Mouse (Mus musculus) frontal cortex, adult 2 months (tissue): ENCODE results near the gene Usp46. TPM values are rescaled to one million over a fixed set of nuclear protein-coding genes. Genes with fewer than 3 reads are reported as not detected.
"Not testable (repeated sequence)": the region's sequence is repeated elsewhere in the genome, so short reads cannot be mapped to it uniquely, and the experiment has no call there.

Experiments
- DNase-seq, 2 experiments: peaks; one replicate each; pipeline ENCODE4 v3.0.0; 2022; ENCODE audit warnings: low spot score in 1 of 2; ENCODE audit errors: extremely low spot score in 1 of 2
- polyA plus RNA-seq: library from polyadenylated mRNA; depleted of rRNA; stranded (reverse); fragments of >200 nt; gene quantifications from 2 replicates; pipeline ENCODE4 v1.2.3, GENCODE M21; 2012; rRNA removed

Gene Usp46
- polyA plus RNA-seq, 1 experiment: 80.6 TPM

DNA sequence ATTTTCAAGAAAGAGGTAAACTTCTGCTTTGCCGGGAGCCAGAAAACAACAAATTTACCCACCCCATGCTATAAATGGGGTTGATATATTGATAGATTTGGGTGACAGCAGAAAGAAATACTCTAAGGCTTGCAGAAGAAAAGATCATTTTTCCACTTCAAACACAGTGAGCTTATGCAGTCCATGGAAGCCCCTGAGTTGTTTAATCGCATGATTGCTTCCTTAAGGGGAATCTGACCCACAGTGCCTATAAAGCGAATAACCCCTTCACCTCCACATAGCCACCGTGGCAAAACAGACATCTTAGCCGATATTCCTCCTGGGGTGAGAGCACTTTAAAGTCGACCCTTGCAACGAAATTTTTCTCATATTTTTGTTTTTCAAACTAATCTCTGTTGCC lies 108.5 kb downstream of the Usp46 start:
- DNase-seq: no peak

DNA sequence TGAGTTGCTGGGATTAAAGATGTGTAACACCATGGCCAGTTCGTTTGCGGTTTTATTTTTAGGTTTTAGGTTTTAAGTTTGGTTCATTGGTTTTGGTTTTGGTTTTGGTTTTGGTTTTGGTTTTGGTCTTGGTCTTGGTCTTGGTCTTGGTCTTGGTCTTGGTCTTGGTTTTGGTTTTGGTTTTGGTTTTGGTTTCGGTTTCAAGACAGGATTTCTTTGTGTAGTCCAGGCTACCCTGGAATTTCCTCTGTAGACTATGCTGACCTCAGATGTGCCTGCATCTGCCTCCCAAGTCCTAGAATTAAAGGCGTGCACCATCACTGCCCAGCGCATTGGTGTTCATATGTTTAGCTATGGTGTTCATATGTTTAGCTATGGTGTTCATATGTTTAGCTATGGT lies 109.6 kb downstream of the Usp46 start:
- DNase-seq: not testable (repeated sequence)

DNA sequence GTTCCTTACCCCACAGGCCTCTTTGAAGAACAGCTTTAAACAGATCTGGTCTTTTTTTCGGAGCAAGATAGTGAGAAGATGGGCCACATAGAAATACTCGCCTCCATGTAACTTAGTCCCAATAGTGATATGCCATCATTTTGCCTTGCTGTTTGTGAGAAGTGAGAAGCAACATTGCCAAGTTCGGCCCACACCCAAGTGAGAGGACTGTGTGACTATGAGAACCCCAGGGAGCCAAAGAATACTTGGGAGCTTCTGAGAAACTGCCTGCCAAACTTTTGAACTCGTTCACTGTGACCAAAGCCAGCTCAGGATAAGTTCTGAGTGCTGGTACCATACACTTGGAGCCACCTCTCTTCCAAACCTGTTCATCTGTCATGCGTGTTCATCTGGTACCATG lies 110.1 kb downstream of the Usp46 start:
- DNase-seq: peak in 1 of 2 experiments; percentile 41

DNA sequence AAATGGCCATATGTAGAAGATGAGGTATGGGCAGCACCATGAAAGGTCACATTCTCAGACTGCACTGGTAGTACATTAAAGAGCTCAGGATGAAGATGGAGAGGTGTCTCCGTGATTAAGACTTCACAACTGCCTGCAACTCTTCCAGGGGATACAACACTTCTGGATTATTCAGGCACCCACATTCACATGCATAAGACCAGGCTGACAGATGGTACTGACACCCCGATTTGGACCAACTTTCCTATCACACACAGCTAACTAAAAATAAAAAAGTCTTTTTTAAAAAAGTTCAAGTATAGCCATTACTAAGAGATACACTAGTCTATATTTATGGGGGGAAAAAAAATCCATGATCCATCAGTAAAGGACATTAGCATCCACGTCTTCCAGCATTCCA lies 112.5 kb downstream of the Usp46 start:
- DNase-seq: no peak

DNA sequence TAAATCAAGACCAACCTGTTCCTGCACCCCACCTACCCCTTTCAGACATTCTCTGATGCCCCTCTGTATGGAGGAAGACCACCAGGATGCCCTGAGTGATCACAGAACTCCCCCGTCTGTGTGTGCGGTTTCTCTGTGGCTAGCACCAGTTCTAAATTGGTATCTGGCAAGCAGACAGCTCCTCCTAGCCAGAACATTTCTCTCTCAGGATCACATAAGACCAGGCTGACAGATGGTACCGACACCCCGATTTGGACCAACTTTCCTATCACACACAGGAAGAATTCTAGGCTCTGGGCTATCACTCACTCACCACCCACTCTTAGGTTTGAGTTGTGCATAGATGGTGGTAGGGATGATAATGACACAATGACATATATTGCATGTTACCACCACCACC lies 113.2 kb downstream of the Usp46 start:
- peak; percentile 63 to 74 for DNase-seq

DNA sequence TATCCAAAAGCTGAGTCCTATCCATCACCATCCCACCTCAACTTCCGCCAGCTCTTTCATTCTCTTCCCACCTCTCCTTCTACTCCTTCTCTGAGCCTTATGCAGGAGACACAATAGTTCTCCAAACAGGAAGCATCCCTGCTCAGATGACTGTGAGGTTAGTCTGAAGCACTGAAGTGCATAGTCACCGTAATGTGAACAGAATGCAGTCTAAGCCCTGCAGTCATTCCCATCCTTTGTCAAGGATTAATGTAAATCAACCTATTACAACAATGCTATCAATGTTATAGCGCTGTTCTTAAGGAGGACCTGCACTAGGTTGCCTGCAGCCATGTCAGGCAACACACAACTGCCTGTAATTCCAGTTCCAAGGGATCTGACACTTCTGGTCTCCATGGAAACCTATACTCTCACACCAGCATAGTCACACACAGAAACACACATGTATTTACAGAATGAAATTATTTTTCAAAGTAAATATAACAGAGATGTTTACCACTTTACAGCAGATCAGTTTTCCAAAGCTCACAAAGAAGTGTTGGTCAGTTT lies 115.1 kb downstream of the Usp46 start:
- DNase-seq: no peak

DNA sequence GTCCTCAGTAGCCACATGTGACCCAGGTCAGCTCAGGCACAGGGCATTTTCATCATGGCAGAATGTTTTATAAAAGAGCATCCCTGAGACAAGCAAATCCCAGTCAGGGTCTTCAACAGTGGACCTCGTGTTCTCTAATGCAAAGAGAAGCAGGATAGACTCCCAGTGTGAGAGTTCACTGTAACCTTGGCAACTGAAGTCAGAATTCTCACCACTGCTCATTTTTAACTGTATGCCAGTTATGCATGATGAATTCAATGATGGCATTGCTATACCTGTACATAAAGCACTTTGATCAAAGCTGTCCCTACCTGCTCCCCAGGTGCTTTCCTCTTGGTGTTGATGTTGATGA lies 116.6 kb downstream of the Usp46 start:
- no peak for DNase-seq

DNA sequence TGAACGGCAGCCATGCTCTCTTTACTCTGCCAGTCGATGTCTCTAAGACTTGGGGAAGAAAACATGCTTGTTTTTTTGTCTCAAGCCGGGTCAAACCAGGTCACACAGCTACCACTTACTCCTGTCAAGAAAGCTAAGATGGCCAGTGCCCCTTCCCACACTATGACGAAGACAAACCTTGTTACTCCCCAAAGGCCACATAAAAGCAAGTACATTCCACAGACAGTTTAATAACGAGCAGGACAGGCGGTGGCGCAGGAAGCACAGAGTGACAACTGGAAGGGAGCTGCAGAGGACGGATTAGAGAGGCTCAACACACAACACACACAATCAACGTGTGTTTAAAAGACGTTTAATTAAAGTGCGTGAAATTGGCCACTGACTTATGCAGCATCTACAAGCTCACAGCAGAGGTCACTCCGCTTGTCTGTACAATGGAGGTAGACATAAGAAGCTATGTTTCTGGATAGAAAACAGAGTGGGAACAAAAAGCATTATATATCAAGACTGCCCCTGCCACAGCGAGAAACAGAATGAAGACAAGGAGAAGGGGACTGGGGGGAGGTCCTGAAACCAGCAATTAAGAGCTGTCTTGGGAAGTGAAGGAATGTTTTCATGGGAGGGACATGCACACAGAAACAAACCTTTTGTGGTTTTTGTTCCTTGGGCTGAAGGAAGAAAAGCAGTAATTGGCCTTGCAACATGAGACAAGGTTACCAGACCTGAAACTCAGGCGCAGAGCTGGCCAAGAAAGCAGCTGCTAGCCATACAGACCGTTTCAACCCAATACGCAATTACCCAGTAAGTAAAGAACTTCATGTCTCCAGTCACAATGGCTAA lies 117.2 kb downstream of the Usp46 start:
- peak in 1 of 2 experiments; percentile 40 for DNase-seq

Other genes with a start within 250 kb of the Usp46 start
- gene Rasl11b, start 126.9 kb upstream of the Usp46 start, polyA plus RNA-seq: 191 and 225 TPM in 2 replicates